Mouse (Mus musculus): ENCODE results near the gene Nbl1. TPM values are rescaled to one million over a fixed set of nuclear protein-coding genes. Genes with fewer than 3 reads are reported as not detected.

Gene Nbl1
- total RNA-seq, 2 experiments from 2014 or later, result not detected

DNA sequence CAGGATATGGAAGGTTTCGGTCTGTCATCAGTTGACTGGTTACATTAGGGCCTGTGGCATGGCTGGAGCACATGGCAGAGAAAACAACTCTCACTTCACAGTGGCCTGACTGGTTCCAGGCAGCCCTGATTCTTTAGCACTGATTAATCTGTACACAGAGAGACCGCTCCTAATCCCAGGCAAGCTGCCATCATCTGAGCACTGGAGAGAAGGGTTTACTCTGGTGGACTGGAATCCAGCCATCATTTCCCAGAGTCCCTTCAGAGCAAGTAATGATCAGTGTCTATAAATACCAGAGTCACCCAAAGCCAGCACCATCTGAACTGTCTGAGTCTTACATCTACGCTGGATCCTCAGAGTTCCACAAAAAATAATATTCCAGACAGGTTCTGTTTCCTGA, 57.0 kb downstream of the Nbl1 start:
- no peak for ATAC-seq (replicated peaks; ENCODE audit: low FRiP score, low TSS enrichment, poor library complexity, severe bottlenecking)

DNA sequence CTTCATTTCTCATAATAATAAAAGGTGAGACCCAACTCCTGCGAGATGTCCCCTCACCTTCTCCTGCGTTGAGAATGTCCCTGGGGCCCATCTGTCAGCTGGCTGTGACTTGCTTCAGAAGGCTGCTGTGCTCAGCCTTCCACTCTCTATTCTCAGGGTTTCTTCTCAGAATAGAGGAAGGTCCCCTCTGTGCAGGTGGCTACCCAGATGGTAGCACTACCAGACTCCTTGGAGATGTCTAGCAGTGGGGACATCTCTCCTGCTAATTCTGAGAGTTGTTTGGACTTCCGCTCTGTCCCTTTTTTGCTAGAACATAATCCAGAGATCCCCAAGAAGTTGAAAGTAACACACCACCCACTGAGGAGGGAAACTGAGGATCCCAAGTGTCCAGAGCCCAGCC, 57.9 kb downstream of the Nbl1 start:
- no peak for ATAC-seq (replicated peaks; ENCODE audit: low FRiP score, low TSS enrichment, poor library complexity, severe bottlenecking)

DNA sequence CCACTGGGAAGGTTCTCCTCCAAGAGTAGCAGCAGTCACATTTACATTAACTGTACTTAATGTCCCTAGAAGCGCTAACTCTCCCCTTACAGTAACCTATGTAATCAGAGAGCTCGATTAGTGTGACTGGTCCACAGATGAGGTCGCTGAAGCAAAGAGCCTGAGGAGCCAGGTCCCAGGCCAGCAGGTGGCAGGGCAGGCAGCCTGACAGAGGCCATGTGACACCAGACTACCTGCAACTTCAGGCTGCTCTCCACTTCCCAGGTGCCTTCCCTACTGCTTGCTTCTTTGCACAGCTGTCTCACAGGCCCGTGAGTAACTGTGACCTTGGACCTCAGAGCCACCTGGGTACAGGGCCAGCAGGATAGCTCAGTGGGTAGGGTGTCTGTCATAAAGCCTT, 58.3 kb downstream of the Nbl1 start:
- ATAC-seq (replicated peaks; ENCODE audit: low FRiP score, low TSS enrichment, poor library complexity, severe bottlenecking), result no peak

DNA sequence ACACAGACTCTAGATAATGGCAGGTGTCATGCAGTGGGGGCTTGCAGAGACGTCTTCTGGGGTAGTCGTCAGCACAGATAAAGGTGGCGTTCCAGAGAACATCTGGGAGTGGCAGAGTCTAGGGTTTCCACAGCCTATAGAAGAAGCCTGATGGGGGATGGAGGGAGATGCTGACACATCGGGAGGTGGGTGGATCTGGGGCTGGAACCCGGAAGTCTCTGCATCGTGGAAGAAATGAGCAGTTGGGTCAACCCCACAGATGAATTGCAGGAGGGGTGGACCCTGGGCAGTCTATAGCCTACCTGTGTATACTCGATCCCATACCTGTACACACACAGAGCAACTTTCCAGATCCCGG, 58.8 kb downstream of the Nbl1 start:
- no peak for ATAC-seq (replicated peaks; ENCODE audit: low FRiP score, low TSS enrichment, poor library complexity, severe bottlenecking)

DNA sequence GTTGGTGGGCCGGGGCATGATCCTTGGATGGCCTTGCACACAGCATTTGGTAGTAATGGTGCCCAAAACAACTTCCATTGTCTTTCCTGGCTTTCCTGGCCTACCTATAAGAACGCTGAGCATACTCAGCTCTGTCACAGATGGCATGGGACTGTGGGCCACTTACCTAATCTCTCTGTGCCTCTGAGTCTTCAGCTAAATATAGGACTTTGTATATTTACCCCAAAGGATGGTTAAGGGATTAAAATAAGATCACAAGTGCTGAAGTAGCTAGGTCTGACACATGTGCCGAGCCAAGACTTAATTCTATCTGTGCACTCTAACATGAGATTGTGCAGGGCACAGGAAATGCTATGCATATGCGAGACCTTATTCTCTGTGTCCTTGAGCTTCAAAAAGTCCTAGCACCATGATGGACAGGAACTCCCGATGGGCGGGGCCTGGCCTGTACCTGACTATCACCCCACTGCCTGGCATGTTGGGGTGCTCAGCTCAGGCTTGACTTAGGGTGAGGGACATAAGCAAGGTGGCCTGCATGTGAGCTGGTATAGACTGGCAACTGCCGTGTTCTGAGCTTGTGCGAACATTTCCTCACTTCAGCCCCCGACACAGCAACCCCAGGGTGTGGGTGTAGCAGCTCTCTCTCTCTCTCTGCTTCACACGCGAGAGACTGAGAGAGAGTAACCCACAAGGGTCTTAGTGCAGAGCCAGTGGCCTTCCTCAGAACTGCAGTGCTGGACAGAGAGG, 59.4 kb downstream of the Nbl1 start:
- ATAC-seq (replicated peaks; ENCODE audit: low FRiP score, low TSS enrichment, poor library complexity, severe bottlenecking), result no peak

DNA sequence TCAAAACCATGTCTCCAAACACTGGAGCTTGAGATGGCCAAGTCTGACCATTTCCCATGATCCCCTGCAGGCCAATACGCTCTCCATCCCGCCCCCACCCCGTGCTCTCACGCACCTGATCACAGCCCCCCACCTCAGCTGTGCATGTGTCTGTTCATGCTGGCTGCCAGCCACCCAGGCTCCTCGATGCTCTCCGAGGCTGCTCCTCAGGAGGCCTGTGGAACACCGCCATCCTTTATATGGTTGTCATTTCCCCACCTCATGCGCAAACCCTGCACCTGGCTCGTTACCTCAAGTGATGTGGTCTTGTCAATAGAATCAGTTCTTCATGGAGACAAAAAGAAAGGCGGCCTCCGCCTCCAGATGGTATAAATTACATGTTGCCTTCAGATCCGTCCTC, 60.3 kb downstream of the Nbl1 start:
- no peak for ATAC-seq (replicated peaks; ENCODE audit: low FRiP score, low TSS enrichment, poor library complexity, severe bottlenecking)

Other genes starting within 250 kb of the Nbl1 start
- gene Pla2g5, start 229.5 kb downstream of the Nbl1 start, total RNA-seq (2014; fragmentation: Nextera tagmentation), result not detected in 2 replicates
- not detected in 2 replicates for gene Pla2g5, start 229.5 kb downstream of the Nbl1 start, total RNA-seq (2017)
- not detected in 2 replicates for gene Gm13030, start 219.0 kb downstream of the Nbl1 start, total RNA-seq (2014; fragmentation: Nextera tagmentation)
- not detected in 2 replicates for gene Gm13030, start 219.0 kb downstream of the Nbl1 start, total RNA-seq (2017)
- gene Pla2g2e, start 215.1 kb downstream of the Nbl1 start, total RNA-seq (2014; fragmentation: Nextera tagmentation), result not detected in 2 replicates
- not detected in 2 replicates for gene Pla2g2e, start 215.1 kb downstream of the Nbl1 start, total RNA-seq (2017)
- gene Otud3, start 179.0 kb downstream of the Nbl1 start, total RNA-seq (2014; fragmentation: Nextera tagmentation), result 3.7 and 6.6 TPM in 2 replicates
- gene Otud3, start 179.0 kb downstream of the Nbl1 start, total RNA-seq (2017), result 5.0 and 9.7 TPM in 2 replicates
- gene Rnf186, start 125.9 kb downstream of the Nbl1 start, total RNA-seq (2014; fragmentation: Nextera tagmentation), result not detected in 2 replicates
- not detected in 2 replicates for gene Rnf186, start 125.9 kb downstream of the Nbl1 start, total RNA-seq (2017)
- gene Tmco4, start 120.1 kb downstream of the Nbl1 start, total RNA-seq (2014; fragmentation: Nextera tagmentation), result 7.3 and 7.8 TPM in 2 replicates
- gene Tmco4, start 120.1 kb downstream of the Nbl1 start, total RNA-seq (2017), result 6.2 and 13.1 TPM in 2 replicates
- not detected in 2 replicates for gene Htr6, start 17.4 kb downstream of the Nbl1 start, total RNA-seq (2014; fragmentation: Nextera tagmentation)
- not detected in 2 replicates for gene Htr6, start 17.4 kb downstream of the Nbl1 start, total RNA-seq (2017)
- 461 and 512 TPM in 2 replicates for gene Minos1, start 38.1 kb upstream of the Nbl1 start, total RNA-seq (2014; fragmentation: Nextera tagmentation)
- 209 and 264 TPM in 2 replicates for gene Minos1, start 38.1 kb upstream of the Nbl1 start, total RNA-seq (2017)
- 216 and 230 TPM in 2 replicates for gene Capzb, start 99.9 kb upstream of the Nbl1 start, total RNA-seq (2014; fragmentation: Nextera tagmentation)
- 90.1 and 113 TPM in 2 replicates for gene Capzb, start 99.9 kb upstream of the Nbl1 start, total RNA-seq (2017)
- gene Pqlc2, start 217.7 kb upstream of the Nbl1 start, total RNA-seq (2014; fragmentation: Nextera tagmentation), result 2.3 and 3.1 TPM in 2 replicates
- gene Pqlc2, start 217.7 kb upstream of the Nbl1 start, total RNA-seq (2017), result 4.0 and 6.6 TPM in 2 replicates
- 32.1 and 33.8 TPM in 2 replicates for gene Akr7a5, start 217.8 kb upstream of the Nbl1 start, total RNA-seq (2014; fragmentation: Nextera tagmentation)
- 8.8 and 14.8 TPM in 2 replicates for gene Akr7a5, start 217.8 kb upstream of the Nbl1 start, total RNA-seq (2017)

Data from megakaryocyte-erythroid progenitor cell, adult 5-6 weeks (primary cell).